Mouse (Mus musculus): ENCODE measurements around the gene Lpp.

GRCm38 (mm10) chr16:25024591-25024990, 631.3 kb downstream of the Lpp start:
- TF ChIP-seq CTCF (IDR thresholded peaks at IDR 0.05; ENCODE audit: borderline replicate concordance, insufficient read depth, low read depth, low read length) (no peak), POLR2A (IDR thresholded peaks at IDR 0.05; ENCODE audit: borderline replicate concordance, insufficient read depth, low read length) (no peak)

All from cerebellum, adult 2 months (tissue).